Mouse (Mus musculus): Measurements from ENCODE around the gene Hexim2.

The Hexim2 gene

GRCm38 (mm10) chr11:103112552-103112912, 19.7 kb upstream of the Hexim2 start:
- DNase-seq = no peak

GRCm38 (mm10) chr11:103113005-103113404, 19.2 kb upstream of the Hexim2 start:
- no peak for DNase-seq

DNA sequence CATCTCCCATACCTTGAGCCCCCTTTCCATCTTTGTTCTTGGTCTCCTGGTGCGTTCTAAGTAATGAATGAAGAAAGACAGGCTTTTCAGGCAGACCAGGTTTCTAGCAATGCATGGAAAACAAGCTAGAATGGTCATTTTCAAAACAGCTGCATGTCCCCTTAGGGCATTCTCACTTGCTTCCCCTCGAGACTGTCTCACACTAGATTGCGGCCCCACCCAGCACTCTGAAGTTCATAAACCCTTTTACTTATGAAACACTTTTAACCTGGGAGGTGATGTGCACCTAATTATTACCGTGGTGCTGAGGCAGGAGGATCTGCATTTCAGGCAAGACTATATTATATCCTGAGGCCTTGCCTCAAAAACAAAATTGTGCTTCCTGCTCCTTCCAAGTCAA, 18.5 kb upstream of the Hexim2 start:
- DNase-seq = no peak

- peak in 1 of 2 experiments; percentile 38 for DNase-seq
Measured at GRCm38 (mm10) chr11:103114270-103114943, 17.8 kb upstream of the Hexim2 start.

DNA sequence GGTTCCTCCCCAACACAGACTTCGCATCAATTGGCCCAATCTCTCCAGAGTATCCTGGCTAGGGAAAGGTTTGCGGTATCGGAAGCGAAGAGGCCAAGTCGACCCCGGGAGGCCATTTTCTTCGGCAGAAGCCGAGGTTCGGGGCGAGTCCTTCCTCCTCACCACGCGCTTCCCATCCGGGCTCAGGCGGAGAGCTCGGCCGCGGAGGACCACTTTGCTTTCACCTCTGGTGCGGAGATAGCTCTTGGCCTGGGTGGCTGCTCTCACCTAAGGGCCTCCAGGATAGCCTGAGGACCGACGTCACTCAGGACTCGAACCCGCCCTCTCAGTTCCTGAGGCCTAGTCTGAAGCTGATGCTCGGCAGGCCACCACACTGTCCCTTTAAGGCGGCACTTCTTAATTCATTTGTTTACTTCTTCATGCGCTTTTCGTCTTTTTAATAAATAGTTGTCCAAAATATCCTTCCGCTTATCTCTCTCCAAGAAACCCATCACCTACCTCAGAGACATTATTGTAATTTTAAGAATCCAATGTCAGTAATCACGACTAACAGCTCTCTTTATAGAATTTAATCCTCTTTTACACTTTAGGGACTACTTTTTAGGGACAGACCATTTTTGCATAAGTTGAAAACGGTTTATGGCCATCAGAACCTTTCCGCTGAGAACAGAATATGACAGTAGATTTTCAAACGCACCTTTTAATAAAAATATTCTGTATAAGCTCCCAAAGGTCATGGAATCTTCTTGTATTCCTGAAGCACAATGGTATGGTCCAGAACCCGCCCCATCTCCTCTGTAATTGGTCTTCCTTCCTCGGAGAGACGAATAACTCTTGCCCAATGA, 16.8 kb upstream of the Hexim2 start:
- peak; percentile 86 to 90 for DNase-seq

- DNase-seq = peak; percentile 99 to 100
Measured at GRCm38 (mm10) chr11:103116008-103116818, 16.0 kb upstream of the Hexim2 start, which contains the start of gene Hexim1. Hexim1 (plus strand) TSS chr11:103116231.

DNA sequence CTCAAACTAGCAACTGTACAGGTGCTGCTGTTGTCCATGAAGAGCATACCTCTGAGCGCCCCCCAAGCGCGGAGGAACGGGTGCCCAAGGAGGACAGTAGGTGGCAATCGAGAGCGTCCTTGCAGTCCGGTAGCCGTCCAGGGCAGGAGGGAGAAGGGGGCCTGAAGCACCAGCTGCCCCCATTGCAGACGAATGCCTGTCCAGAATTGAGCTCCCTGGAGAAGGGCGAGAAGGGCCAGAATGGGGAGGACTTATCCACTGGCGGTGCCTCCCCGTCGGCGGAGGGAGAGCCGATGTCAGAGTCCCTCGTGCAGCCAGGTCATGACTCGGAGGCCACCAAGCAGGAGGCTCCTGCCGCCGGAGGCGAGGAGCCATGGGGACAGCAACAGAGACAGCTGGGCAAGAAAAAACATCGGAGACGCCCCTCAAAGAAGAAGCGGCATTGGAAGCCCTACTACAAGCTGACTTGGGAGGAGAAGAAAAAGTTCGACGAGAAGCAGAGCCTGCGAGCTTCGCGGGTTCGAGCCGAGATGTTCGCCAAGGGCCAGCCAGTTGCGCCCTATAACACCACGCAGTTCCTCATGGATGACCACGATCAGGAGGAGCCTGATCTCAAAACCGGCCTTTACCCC, 15.2 kb upstream of the Hexim2 start:
- peak; percentile 72 to 78 for DNase-seq

DNA sequence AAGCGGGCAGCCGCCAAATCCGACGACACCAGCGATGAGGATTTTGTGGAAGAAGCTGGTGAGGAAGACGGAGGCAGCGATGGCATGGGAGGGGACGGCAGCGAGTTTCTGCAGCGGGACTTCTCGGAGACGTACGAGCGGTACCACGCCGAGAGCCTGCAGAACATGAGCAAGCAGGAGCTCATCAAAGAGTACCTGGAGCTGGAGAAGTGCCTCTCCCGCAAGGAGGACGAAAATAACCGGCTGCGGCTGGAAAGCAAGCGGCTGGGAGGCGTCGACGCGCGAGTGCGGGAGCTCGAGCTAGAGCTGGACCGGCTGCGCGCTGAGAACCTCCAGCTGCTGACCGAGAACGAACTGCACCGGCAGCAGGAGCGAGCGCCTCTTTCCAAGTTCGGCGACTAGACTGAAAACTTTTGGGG, 14.6 kb upstream of the Hexim2 start:
- DNase-seq = no peak

DNA sequence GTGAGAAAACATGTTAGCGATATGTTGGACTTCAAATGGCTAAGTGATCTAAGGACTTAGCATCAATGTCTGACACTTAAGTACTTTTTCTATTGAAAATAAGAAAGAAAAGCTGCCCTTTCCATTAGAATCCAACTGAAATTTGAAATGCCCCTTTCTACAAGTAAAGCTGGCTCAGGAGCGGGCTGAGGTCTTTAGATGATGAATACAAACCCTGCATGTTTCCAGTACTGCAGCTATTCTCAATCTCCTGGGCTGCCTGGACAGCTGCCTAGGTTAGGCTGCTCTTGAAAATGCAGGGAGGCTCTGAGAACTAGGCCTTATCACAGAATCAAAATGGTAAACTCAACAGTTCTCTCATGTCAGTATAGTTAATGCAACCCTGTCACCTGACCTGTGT, 13.4 kb upstream of the Hexim2 start:
- DNase-seq = no peak

DNA sequence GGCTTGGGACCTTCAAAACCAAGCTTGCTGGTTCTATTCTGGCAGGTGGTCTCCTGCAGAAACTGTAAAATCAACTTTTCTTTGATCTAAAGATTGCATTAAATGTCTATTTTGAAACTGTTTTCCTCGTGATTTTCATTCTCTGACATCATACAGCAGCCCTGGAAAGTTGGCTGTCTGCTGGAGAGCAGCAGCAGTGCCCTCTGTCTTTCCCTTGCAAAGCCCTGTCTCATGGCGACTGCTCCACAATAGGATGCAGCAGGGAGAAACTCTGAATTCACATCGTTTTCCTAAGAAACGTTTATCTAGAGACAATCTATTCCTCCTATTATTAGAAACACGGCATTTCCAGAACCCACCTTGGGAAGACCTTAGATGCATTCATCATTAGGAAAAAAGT, 12.6 kb upstream of the Hexim2 start:
- DNase-seq = no peak

- DNase-seq = no peak
Measured at GRCm38 (mm10) chr11:103120315-103120714, 11.9 kb upstream of the Hexim2 start.

DNA sequence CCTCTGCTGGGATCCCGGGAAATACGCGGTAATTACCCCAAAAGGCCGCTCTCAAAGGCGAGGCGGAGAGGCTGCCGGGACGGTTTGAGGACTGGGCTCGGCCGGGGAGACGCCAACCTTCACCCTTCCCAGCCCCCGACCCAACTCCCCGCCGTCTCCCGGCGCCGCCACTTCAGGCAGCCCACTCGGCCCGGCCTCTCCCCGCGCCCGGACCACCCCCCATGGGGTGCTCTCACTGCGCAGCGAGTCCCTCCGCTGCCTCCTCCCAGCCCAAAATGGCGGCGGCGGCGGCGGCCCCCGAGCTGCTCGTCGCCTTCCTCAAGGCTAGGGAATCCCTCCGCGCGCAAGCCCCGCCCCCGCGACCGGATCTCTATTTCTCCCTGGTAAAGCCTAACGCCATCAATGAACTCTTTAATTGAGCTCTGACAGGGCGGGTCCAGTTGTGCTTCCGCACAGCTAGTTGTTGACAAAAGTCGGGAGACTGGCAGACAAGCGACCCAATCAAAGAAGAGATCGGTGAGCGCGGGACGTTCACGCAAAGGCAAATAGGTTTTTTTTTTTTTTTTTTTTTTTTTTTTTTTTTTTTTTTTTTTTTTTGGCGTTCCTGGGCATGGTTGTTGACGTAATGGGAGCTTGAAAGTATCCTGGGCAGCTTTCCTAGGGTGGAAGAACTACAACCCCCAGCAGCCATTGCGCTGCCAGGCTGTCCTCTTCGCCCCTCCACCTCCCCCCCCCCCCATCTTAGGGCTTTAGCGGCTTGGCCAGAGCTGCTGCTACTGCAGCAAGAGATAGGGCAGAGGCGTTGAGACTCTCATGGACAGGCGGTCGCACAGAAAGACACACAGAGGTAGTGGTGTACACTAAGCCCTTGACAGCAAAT, 587 bp downstream of the Hexim2 start:
- peak; percentile 100 for DNase-seq

- no peak for DNase-seq
Measured at GRCm38 (mm10) chr11:103133456-103134185, 1.4 kb downstream of the Hexim2 start.

DNA sequence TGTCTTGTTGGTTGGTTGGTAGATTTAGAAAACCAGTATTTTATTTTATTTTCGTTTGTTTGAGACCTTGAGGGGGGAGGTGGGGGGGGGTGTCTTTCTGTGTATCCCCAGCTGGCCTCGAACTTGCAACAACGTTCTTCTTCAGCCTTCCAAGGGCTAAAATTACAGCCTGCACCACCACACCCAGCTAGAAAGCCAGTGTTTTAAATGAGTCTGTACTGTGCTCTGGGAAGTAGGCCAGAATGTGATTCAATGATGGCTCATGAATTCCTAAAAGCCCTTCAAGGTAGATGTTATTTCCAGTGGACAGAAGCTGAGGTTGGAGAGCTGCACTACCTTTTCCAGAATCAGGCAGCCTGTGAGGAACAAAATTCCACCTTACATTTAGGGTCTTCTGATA, 2.0 kb downstream of the Hexim2 start:
- DNase-seq = no peak

DNA sequence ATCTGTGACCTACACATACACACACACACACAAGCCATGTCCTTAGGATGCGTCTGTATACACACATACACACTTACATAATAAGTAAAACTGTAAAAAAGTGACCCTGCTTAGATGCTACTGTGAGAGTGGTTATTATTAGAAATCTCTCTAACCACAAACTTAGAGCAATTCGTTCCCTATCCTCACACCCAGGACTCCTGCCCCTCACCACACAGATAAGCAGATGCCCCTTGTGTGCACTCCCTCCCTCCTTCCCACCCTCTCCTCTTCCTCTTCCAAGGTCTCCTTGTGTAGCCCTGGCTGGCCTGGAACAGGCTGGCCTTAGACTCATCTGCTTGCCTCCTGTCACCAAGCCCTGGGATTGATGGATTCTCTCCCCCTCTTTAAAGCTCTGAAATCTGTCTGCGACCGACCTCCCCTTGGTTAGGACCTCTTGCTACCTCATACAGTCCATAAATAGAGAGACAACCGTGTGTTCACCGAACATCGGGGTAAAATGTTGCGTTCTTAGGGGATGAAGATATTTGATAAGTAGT, 3.9 kb downstream of the Hexim2 start:
- no peak for DNase-seq

- DNase-seq = no peak
Measured at GRCm38 (mm10) chr11:103139951-103140762, 7.9 kb downstream of the Hexim2 start.

DNA sequence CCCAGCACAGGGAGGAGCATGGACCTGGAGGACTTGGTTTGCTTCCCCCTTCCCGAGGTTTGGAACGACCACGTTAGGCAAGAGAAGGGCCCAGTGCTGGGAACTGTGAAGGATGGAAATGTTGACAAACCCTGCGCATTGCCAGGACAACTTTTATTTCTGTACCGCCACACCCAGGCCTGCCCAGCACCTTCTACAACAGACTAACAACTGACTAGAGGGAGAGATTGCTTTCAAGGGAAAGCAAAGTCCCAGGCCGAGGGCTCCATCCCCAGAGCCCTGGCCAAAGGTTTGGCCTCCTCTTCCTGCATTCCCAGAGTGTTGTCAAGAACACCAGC, 8.5 kb downstream of the Hexim2 start:
- no peak for DNase-seq

GRCm38 (mm10) chr11:103141101-103141943, 9.1 kb downstream of the Hexim2 start:
- DNase-seq = peak; percentile 66 to 68

- DNase-seq = peak in 1 of 2 experiments; percentile 28
Measured at GRCm38 (mm10) chr11:103141944-103142255, 9.7 kb downstream of the Hexim2 start.

Data from kidney, adult 8-10 months (tissue).